Mouse (Mus musculus) MEL (cell line): ENCODE results near the gene Tmpo. TPM values are rescaled to one million over a fixed set of nuclear protein-coding genes. Genes with fewer than 3 reads are reported as not detected.

Source experiments
- DNase-seq: peaks from one replicate; pipeline ENCODE4 v3.0.0; 2011; ENCODE audit warnings: low read depth, low spot score
- H3K27ac ChIP-seq: 2 replicates; pipeline ENCODE4 v1.5.1; 2012; ENCODE audit warnings: low read depth, mild to moderate bottlenecking, control low read depth, low read length, moderate library complexity; ENCODE audit not compliant: control insufficient read depth
- H3K27me3 ChIP-seq, 2 experiments: fragments of 150-350 bp in 1 of 2; sonication (generic) in 1 of 2; 2 replicates each; pipeline ENCODE4 v1.6.1; 2012; ENCODE audit warnings: low read length in 2 of 2, mild to moderate bottlenecking in 2 of 2, improper control_type of control experiment in 1 of 2, moderate library complexity in 1 of 2; ENCODE audit not compliant: insufficient read depth in 2 of 2, control insufficient read depth in 1 of 2
- H3K36me3 ChIP-seq, 2 experiments: 2 replicates each; pipeline ENCODE4 v1.6.1; 2012 to 2014; ENCODE audit warnings: low read length in 2 of 2, improper control_type of control experiment in 1 of 2, inconsistent platforms in 1 of 2, mild to moderate bottlenecking in 1 of 2; ENCODE audit not compliant: insufficient read depth in 2 of 2, control insufficient read depth in 1 of 2
- H3K4me1 ChIP-seq, 2 experiments: fragments of 150-350 bp in 1 of 2; sonication (generic) in 1 of 2; 2 replicates each; pipeline ENCODE4 v1.6.1; 2012; ENCODE audit warnings: low read length in 2 of 2, improper control_type of control experiment in 1 of 2, mild to moderate bottlenecking in 1 of 2; ENCODE audit not compliant: insufficient read depth in 2 of 2, control insufficient read depth in 1 of 2
- H3K4me3 ChIP-seq, 2 experiments: fragments of 150-350 bp in 1 of 2; sonication (generic) in 1 of 2; 2 replicates each; pipeline ENCODE4 v1.5.1; 2012; ENCODE audit warnings: low read depth in 2 of 2, low read length in 2 of 2, mild to moderate bottlenecking in 2 of 2, moderate library complexity in 2 of 2, control low read depth in 1 of 2, improper control_type of control experiment in 1 of 2; ENCODE audit not compliant: control insufficient read depth in 1 of 2, insufficient read depth in 1 of 2
- H3K79me2 ChIP-seq: 2 replicates; pipeline ENCODE4 v1.6.1; 2012; ENCODE audit warnings: mild to moderate bottlenecking, low read length, moderate library complexity; ENCODE audit not compliant: control insufficient read depth, poor library complexity, insufficient read depth
- H3K9ac ChIP-seq: 2 replicates; pipeline ENCODE4 v1.6.1; 2012; ENCODE audit warnings: low read depth, mild to moderate bottlenecking, control low read depth, low read length, moderate library complexity; ENCODE audit not compliant: control insufficient read depth, poor library complexity, severe bottlenecking
- H3K9me3 ChIP-seq: fragments of 150-350 bp; sonication (generic); replicated peaks from 2 replicates; pipeline ENCODE4 v1.6.1; 2012; ENCODE audit warnings: mild to moderate bottlenecking, low read length, improper control_type of control experiment, moderate library complexity; ENCODE audit not compliant: insufficient read depth
- BHLHE40 ChIP-seq: IDR thresholded peaks from 2 replicates; pipeline ENCODE4 v1.6.1; 2012; ENCODE audit warnings: low read depth, mild to moderate bottlenecking, inconsistent platforms, low read length, improper control_type of control experiment, borderline replicate concordance
- CHD2 ChIP-seq: IDR thresholded peaks from 2 replicates; pipeline ENCODE4 v1.6.1; 2011; ENCODE audit warnings: low read length, improper control_type of control experiment
- CTCF ChIP-seq, 3 experiments: IDR thresholded peaks in 2 of 3; conservative IDR thresholded peaks in 1 of 3; 2 replicates each; pipeline ENCODE4 v1.5.1; 2011 to 2012; ENCODE audit warnings: low read length in 3 of 3, low read depth in 2 of 3, mild to moderate bottlenecking in 2 of 3, improper control_type of control experiment in 1 of 3, inconsistent platforms in 1 of 3, mixed read lengths in 1 of 3, moderate library complexity in 1 of 3; ENCODE audit not compliant: control insufficient read depth in 1 of 3, insufficient read depth in 1 of 3, poor library complexity in 1 of 3, severe bottlenecking in 1 of 3
- E2F4 ChIP-seq: IDR thresholded peaks from 2 replicates; pipeline ENCODE4 v1.6.1; 2011; ENCODE audit warnings: low read depth, low read length, improper control_type of control experiment, borderline replicate concordance
- ETS1 ChIP-seq: IDR thresholded peaks from 2 replicates; pipeline ENCODE4 v1.6.1; 2012; ENCODE audit warnings: low read depth, mild to moderate bottlenecking, inconsistent platforms, low read length, improper control_type of control experiment, moderate library complexity
- GABPA ChIP-seq: IDR thresholded peaks from 2 replicates; pipeline ENCODE4 v1.6.1; 2012; ENCODE audit warnings: low read depth, mild to moderate bottlenecking, inconsistent platforms, low read length, improper control_type of control experiment, moderate library complexity
- GATA1 ChIP-seq: IDR thresholded peaks from 2 replicates; pipeline ENCODE4 v1.6.1; 2011; ENCODE audit warnings: low read depth, low read length, improper control_type of control experiment
- HCFC1 ChIP-seq: IDR thresholded peaks from 2 replicates; pipeline ENCODE4 v1.6.1; 2012; ENCODE audit warnings: low read depth, mild to moderate bottlenecking, inconsistent platforms, low read length, improper control_type of control experiment, moderate library complexity
- MAFK ChIP-seq: IDR thresholded peaks from 2 replicates; pipeline ENCODE4 v1.6.1; 2011; ENCODE audit warnings: low read depth, mild to moderate bottlenecking, low read length, improper control_type of control experiment, borderline replicate concordance
- MAX ChIP-seq: IDR thresholded peaks from 2 replicates; pipeline ENCODE4 v1.6.1; 2011; ENCODE audit warnings: low read length, improper control_type of control experiment
- MEF2A ChIP-seq: IDR thresholded peaks from 2 replicates; pipeline ENCODE4 v1.6.1; 2014; ENCODE audit warnings: low read depth, mild to moderate bottlenecking, inconsistent platforms, low read length, improper control_type of control experiment; ENCODE audit not compliant: poor library complexity, insufficient replicate concordance, severe bottlenecking; ENCODE audit errors: extremely low read depth
- MXI1 ChIP-seq: IDR thresholded peaks from 2 replicates; pipeline ENCODE4 v1.6.1; 2011; ENCODE audit warnings: mild to moderate bottlenecking, low read depth, low read length, improper control_type of control experiment
- MYB ChIP-seq: IDR thresholded peaks from 2 replicates; pipeline ENCODE4 v1.6.1; 2011; ENCODE audit warnings: mild to moderate bottlenecking, low read depth, low read length, improper control_type of control experiment
- MYC ChIP-seq: IDR thresholded peaks from 2 replicates; pipeline ENCODE4 v1.6.1; 2011; ENCODE audit warnings: low read depth, mild to moderate bottlenecking, low read length, improper control_type of control experiment, moderate library complexity
- NRF1 ChIP-seq: IDR thresholded peaks from 2 replicates; pipeline ENCODE4 v1.6.1; 2014; ENCODE audit warnings: low read depth, mild to moderate bottlenecking, inconsistent platforms, low read length, improper control_type of control experiment, moderate library complexity; ENCODE audit not compliant: poor library complexity, insufficient read depth, severe bottlenecking
- POLR2A ChIP-seq, 2 experiments: IDR thresholded peaks; 2 replicates each; pipeline ENCODE4 v1.6.1; 2011 to 2012; ENCODE audit warnings: low read length in 2 of 2, mild to moderate bottlenecking in 2 of 2, control low read depth in 1 of 2, improper control_type of control experiment in 1 of 2, low read depth in 1 of 2, moderate library complexity in 1 of 2; ENCODE audit not compliant: control insufficient read depth in 1 of 2, insufficient read depth in 1 of 2, poor library complexity in 1 of 2
- RCOR1 ChIP-seq: IDR thresholded peaks from 2 replicates; pipeline ENCODE4 v1.6.1; 2012; ENCODE audit warnings: low read depth, mild to moderate bottlenecking, inconsistent platforms, low read length, improper control_type of control experiment
- TBP ChIP-seq: IDR thresholded peaks from 2 replicates; pipeline ENCODE4 v1.8.0; 2011; ENCODE audit warnings: low read depth, low read length, improper control_type of control experiment
- TCF12 ChIP-seq: IDR thresholded peaks from 2 replicates; pipeline ENCODE4 v1.6.1; 2014; ENCODE audit warnings: low read depth, mild to moderate bottlenecking, inconsistent platforms, low read length, improper control_type of control experiment, moderate library complexity
- UBTF ChIP-seq: IDR thresholded peaks from 2 replicates; pipeline ENCODE4 v1.6.1; 2012; ENCODE audit warnings: low read depth, mild to moderate bottlenecking, inconsistent platforms, low read length, improper control_type of control experiment, moderate library complexity, borderline replicate concordance; ENCODE audit not compliant: insufficient read depth
- USF2 ChIP-seq, 2 experiments: IDR thresholded peaks; 2 replicates each; pipeline ENCODE4 v1.6.1; 2011 to 2012; ENCODE audit warnings: improper control_type of control experiment in 2 of 2, low read length in 2 of 2, borderline replicate concordance in 1 of 2, inconsistent platforms in 1 of 2, low read depth in 1 of 2, mild to moderate bottlenecking in 1 of 2; ENCODE audit not compliant: insufficient read depth in 1 of 2
- ZC3H11A ChIP-seq: IDR thresholded peaks from 2 replicates; pipeline ENCODE4 v1.6.1; 2012; ENCODE audit warnings: low read depth, mild to moderate bottlenecking, inconsistent platforms, low read length, improper control_type of control experiment
- ZMIZ1 ChIP-seq: IDR thresholded peaks from 2 replicates; pipeline ENCODE4 v1.6.1; 2012; ENCODE audit warnings: low read depth, mild to moderate bottlenecking, inconsistent platforms, low read length, improper control_type of control experiment, moderate library complexity
- ZNF384 ChIP-seq: IDR thresholded peaks from 2 replicates; pipeline ENCODE4 v1.6.1; 2012; ENCODE audit warnings: low read depth, mild to moderate bottlenecking, inconsistent platforms, low read length, improper control_type of control experiment
- polyA plus RNA-seq, 2 experiments: library from polyadenylated mRNA; stranded (reverse) in 1 of 2; unstranded in 1 of 2; fragments of >175 nt in 1 of 2; fragments of >200 nt in 1 of 2; gene quantifications; 2 replicates each; pipeline versions ENCODE4 v1.2.1 to v1.2.4; 2012; ENCODE audit warnings: low replicate concordance in 2 of 2, low read depth in 1 of 2; ENCODE audit not compliant: insufficient read length in 2 of 2, insufficient read depth in 1 of 2, missing spikeins in 1 of 2
- total RNA-seq: library from RNA; depleted of rRNA; stranded (reverse); fragments of 300-350 nt; gene quantifications from 2 replicates; pipeline ENCODE4 v1.2.3, GENCODE M21; 2012

Tmpo gene
- total and polyA plus RNA-seq, 3 experiments, result 211 to 219 (median 215) TPM

GRCm38 (mm10) chr10:91187872-91188271 lies 6.8 kb upstream of the Tmpo start:
- TF ChIP-seq ZMIZ1 (no peak), ZNF384 (no peak), ZC3H11A (no peak), CTCF (IDR thresholded peaks at IDR 0.05 in 2 of 3, conservative IDR thresholded peaks at IDR 0.05 in 1 of 3; ENCODE audit: control insufficient read depth in 1 of 3, insufficient read depth in 1 of 3, low read depth in 2 of 3, low read length in 3 of 3, poor library complexity in 1 of 3, severe bottlenecking in 1 of 3) (peak in 2 of 3 experiments; percentile 54 to 64; a peak in 4 of 6 replicates), E2F4 (no peak), MEF2A (no peak), MYB (no peak), MAX (no peak), RCOR1 (no peak), GATA1 (0 out of 2 replicates have a peak, but pooled peaks have one; percentile 8), NRF1 (no peak), USF2 (IDR thresholded peaks at IDR 0.05; ENCODE audit: borderline replicate concordance in 1 of 2, insufficient read depth in 1 of 2, low read depth in 1 of 2, low read length in 2 of 2) (no peak), CHD2 (no peak), MXI1 (no peak), BHLHE40 (no peak), ETS1 (no peak), GABPA (no peak), MAFK (no peak), MYC (no peak), UBTF (no peak), TCF12 (no peak), POLR2A (IDR thresholded peaks at IDR 0.05; ENCODE audit: control insufficient read depth in 1 of 2, insufficient read depth in 1 of 2, low read depth in 1 of 2, low read length in 2 of 2, poor library complexity in 1 of 2) (peak; percentile 24 to 46; a peak in 1 of 4 replicates), TBP (peak; percentile 75), HCFC1 (no peak)
- Histone ChIP-seq H3K27me3 (no peaks in the 10 kb centered on the region), H3K4me3 (peak overlapping the region; percentile 85 to 89), H3K36me3 (peaks cover 0 to 10% of the 10 kb centered on the region in 2 experiments; a peak in 2 of 4 replicates), H3K27ac (peak overlapping the region; percentile 100), H3K79me2 (peaks cover 2% of the 10 kb centered on the region; the same call in 1 of the 2 replicates), H3K9ac (peak overlapping the region; percentile 84), H3K4me1 (peaks cover 2 to 17% of the 10 kb centered on the region in 2 experiments; a peak in 3 of 4 replicates), H3K9me3 (no peaks in the 10 kb centered on the region)
- peak; percentile 91 for DNase-seq
